In the genomic region with DNA sequence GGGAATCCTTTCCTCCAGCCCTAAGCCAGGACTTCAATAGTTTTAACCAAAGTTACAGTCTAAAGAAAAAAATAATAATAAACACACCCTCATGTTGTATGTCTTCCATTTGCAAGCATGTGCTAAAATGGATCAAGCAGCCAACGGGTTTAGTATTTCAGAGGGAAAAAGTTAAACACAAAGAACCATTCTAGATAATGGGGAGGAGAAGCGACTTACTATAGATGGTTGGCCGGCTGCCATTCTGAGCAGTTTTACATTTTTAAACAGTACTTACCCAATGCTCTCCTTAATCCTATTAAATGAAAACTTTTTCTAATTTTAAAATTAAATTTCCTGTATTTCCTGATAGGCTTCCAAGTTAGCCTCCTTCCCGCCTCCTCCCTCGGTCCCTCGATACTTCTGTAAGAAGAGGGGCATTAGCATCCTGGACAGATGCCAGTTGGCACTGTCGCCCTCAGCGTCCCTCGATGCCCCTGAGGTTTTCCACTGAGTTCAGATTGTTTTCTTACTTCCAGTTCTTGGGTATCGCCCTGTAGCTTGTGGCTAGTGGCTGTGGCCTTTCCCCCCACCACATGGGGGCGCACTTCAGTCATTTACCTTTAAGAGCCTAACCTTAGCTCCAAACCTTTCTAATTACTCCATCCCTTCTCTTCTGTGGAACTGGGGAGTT, we compare ENCODE assay signal across 8 mouse cellular contexts.
DNase-seq lines count a peak whose midpoint lies in the region; ATAC-seq lines count a peak whose summit lies in the region.

No protein-coding gene starts in this region.

- no peak overlapping the region for H3K4me2 ChIP-seq in limb, embryonic 13.5 days (replicated peaks)

- H3K9ac ChIP-seq in limb, embryonic 13.5 days = no peak overlapping the region

- intact Hi-C loops in heart, postnatal 14 days (cut with DNase I) = loop anchor here (2.0 to 10.0 kb wide), 4 partner anchors 101 to 468 kb away; no protein-coding TSS in a partner anchor

- no peak overlapping the region for H3K4me3 ChIP-seq in limb, embryonic 13.5 days

- DNase-seq in CD4-positive, CD25-positive, alpha-beta regulatory T cell, adult 2 months (ENCODE audit: low read depth, low spot score) = peak; percentile 63
- peak; percentile 23 for DNase-seq in right cerebral cortex, adult 18-20 months
- DNase-seq in right cerebral cortex, postnatal 25 days = no peak
- peak; percentile 16 for DNase-seq in cerebellum, adult 9-11 months
- DNase-seq in heart, postnatal 14 days = peak; percentile 65 to 76
- DNase-seq in right cerebral cortex, postnatal 4 days = peak; percentile 54

- WGBS in limb, embryonic 13.5 days = 57% methylated on average over 11 of the region's 11 CpGs

- H3K4me1 ChIP-seq in limb, embryonic 13.5 days = peaks cover 10% of the 10 kb centered on the region

- H3K36me3 ChIP-seq in limb, embryonic 13.5 days = no peaks in the 10 kb centered on the region

- no peak for ATAC-seq in CD4-positive, CD25-positive, alpha-beta regulatory T cell, adult 4 months
- ATAC-seq in limb, embryonic 13.5 days (ENCODE audit: low FRiP score, low read depth) = peak; percentile 78; the same call in 1 of the 2 replicates

- H3K27me3 ChIP-seq in limb, embryonic 13.5 days = no peaks in the 10 kb centered on the region

- no peak overlapping the region for H3K27ac ChIP-seq in limb, embryonic 13.5 days

- no peaks in the 10 kb centered on the region for H3K9me3 ChIP-seq in limb, embryonic 13.5 days
